Mouse (Mus musculus): Measurements from ENCODE around the gene Gm20388. TPM values are rescaled to one million over a fixed set of nuclear protein-coding genes. Genes with fewer than 3 reads are reported as not detected.

The Gm20388 gene
- polyA plus RNA-seq, 1 experiment: 28.1 TPM

DNA sequence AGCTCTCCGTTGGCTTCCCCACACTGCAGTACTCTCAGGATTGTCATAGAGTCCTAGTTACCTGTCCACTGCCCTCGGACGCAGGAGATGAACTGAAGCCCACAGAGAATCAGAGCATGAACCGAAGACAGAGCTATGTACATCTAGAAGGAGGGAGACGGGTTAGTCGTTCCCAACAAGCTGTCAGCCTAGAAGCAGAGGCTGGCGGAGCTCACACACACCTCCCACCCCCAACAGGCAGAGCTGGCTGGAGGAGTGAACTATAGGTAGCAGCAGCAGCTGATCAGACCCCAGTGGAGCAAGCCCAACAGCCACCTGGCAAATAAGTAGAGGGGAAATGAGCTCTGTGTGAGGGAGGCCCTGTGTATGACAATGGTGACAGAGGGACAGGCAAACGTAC lies 174.1 kb downstream of the Gm20388 start:
- Histone ChIP-seq H3K4me3 (ENCODE audit: low read depth, low read length) (no peak overlapping the region), H3K27ac (ENCODE audit: insufficient read depth, low read length) (no peak overlapping the region), H3K36me3 (ENCODE audit: control insufficient read depth, insufficient read depth, low read length, poor library complexity, severe bottlenecking) (no peaks in the 10 kb centered on the region), H3K27me3 (ENCODE audit: control insufficient read depth, insufficient read depth, low read length, poor library complexity, severe bottlenecking) (no peaks in the 10 kb centered on the region), H3K9ac (ENCODE audit: low read depth, poor library complexity, severe bottlenecking) (no peak overlapping the region), H3K4me1 (ENCODE audit: control insufficient read depth, insufficient read depth, low read length) (no peaks in the 10 kb centered on the region), H3K9me3 (replicated peaks; ENCODE audit: control insufficient read depth, insufficient read depth, low read length, poor library complexity, severe bottlenecking) (no peaks in the 10 kb centered on the region)
- TF ChIP-seq EP300 (IDR thresholded peaks at IDR 0.05; ENCODE audit: insufficient read depth, low read depth, low read length) (no peak), CTCF (IDR thresholded peaks at IDR 0.05; ENCODE audit: low read depth, low read length) (no peak), POLR2A (IDR thresholded peaks at IDR 0.05; ENCODE audit: insufficient read depth, low read length) (no peak)

DNA sequence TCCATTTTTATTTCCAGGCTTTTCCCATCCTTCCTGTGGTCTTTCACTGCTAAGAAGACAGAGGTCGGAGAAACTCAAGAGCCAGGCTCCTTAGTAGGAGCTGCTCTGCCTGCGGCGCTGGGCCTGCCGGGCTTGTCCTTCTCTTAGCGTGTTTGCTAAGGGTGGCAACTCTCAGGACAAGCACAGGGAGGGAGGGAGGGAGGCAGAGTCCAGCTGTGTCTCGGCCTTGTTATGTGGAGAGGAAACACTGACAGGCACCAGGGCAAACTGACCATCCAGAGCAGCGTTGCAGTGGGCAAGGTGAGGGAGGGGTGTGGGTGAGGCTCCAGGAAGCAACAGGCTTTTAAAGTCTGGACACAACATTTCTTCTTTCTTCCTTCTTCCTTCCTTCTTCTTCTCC lies 178.9 kb downstream of the Gm20388 start:
- Histone ChIP-seq H3K27me3 (ENCODE audit: control insufficient read depth, insufficient read depth, low read length, poor library complexity, severe bottlenecking) (no peaks in the 10 kb centered on the region), H3K9ac (ENCODE audit: low read depth, poor library complexity, severe bottlenecking) (no peak overlapping the region), H3K9me3 (replicated peaks; ENCODE audit: control insufficient read depth, insufficient read depth, low read length, poor library complexity, severe bottlenecking) (no peaks in the 10 kb centered on the region), H3K4me1 (ENCODE audit: control insufficient read depth, insufficient read depth, low read length) (no peaks in the 10 kb centered on the region), H3K36me3 (ENCODE audit: control insufficient read depth, insufficient read depth, low read length, poor library complexity, severe bottlenecking) (no peaks in the 10 kb centered on the region), H3K4me3 (ENCODE audit: low read depth, low read length) (no peak overlapping the region), H3K27ac (ENCODE audit: insufficient read depth, low read length) (no peak overlapping the region)
- TF ChIP-seq EP300 (IDR thresholded peaks at IDR 0.05; ENCODE audit: insufficient read depth, low read depth, low read length) (no peak), CTCF (IDR thresholded peaks at IDR 0.05; ENCODE audit: low read depth, low read length) (no peak), POLR2A (IDR thresholded peaks at IDR 0.05; ENCODE audit: insufficient read depth, low read length) (no peak)

DNA sequence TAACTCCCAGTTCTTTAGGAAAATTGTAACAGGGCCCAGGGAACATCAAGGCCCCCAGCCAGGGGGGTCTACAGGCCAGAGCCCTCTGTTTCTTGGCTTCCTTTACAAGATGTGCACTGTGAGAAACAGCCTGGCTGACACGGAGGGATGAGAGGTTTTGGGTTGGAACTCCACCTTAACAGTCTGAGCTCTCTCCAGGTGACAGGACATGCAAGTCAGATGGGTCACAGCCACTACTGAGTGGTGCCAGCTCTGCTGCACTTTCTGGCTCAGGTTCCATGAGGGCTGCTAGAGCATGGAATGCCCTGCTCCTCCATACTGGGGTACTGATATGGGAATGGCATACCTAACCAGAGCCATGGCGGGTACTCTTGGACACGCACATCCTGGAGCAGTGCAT lies 180.4 kb downstream of the Gm20388 start:
- H3K9ac ChIP-seq (ENCODE audit: low read depth, poor library complexity, severe bottlenecking): no peak overlapping the region
- H3K4me1 ChIP-seq (ENCODE audit: control insufficient read depth, insufficient read depth, low read length): no peaks in the 10 kb centered on the region
- no peaks in the 10 kb centered on the region for H3K36me3 ChIP-seq (ENCODE audit: control insufficient read depth, insufficient read depth, low read length, poor library complexity, severe bottlenecking)
- no peak overlapping the region for H3K27ac ChIP-seq (ENCODE audit: insufficient read depth, low read length)
- H3K27me3 ChIP-seq (ENCODE audit: control insufficient read depth, insufficient read depth, low read length, poor library complexity, severe bottlenecking): no peaks in the 10 kb centered on the region
- H3K9me3 ChIP-seq (replicated peaks; ENCODE audit: control insufficient read depth, insufficient read depth, low read length, poor library complexity, severe bottlenecking): no peaks in the 10 kb centered on the region
- H3K4me3 ChIP-seq (ENCODE audit: low read depth, low read length): no peak overlapping the region
- TF ChIP-seq POLR2A (IDR thresholded peaks at IDR 0.05; ENCODE audit: insufficient read depth, low read length): no peak

DNA sequence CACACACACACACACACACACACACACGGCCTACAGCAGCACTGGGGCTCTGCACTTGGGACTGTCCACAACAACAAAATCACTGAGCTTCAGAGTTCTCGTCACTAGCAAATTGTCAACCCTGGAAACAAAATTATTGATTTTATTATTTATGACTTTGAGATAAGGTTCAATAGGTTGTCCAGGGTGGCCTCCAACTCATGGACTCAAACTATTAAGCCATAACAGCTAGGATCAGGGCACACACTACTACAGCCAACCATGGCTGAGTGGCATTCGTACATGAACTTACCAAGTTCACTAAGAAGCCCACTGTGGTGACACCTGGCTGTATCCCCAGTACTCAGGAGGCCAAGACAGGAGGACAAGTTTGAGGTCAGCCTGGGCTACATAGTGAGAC lies 182.5 kb downstream of the Gm20388 start:
- TF ChIP-seq POLR2A (IDR thresholded peaks at IDR 0.05; ENCODE audit: insufficient read depth, low read length) (no peak), EP300 (IDR thresholded peaks at IDR 0.05; ENCODE audit: insufficient read depth, low read depth, low read length) (no peak), CTCF (IDR thresholded peaks at IDR 0.05; ENCODE audit: low read depth, low read length) (no peak)
- Histone ChIP-seq H3K27me3 (ENCODE audit: control insufficient read depth, insufficient read depth, low read length, poor library complexity, severe bottlenecking) (no peaks in the 10 kb centered on the region), H3K9me3 (replicated peaks; ENCODE audit: control insufficient read depth, insufficient read depth, low read length, poor library complexity, severe bottlenecking) (no peaks in the 10 kb centered on the region), H3K9ac (ENCODE audit: low read depth, poor library complexity, severe bottlenecking) (no peak overlapping the region), H3K27ac (ENCODE audit: insufficient read depth, low read length) (no peak overlapping the region), H3K4me1 (ENCODE audit: control insufficient read depth, insufficient read depth, low read length) (no peaks in the 10 kb centered on the region), H3K4me3 (ENCODE audit: low read depth, low read length) (no peak overlapping the region), H3K36me3 (ENCODE audit: control insufficient read depth, insufficient read depth, low read length, poor library complexity, severe bottlenecking) (no peaks in the 10 kb centered on the region)

DNA sequence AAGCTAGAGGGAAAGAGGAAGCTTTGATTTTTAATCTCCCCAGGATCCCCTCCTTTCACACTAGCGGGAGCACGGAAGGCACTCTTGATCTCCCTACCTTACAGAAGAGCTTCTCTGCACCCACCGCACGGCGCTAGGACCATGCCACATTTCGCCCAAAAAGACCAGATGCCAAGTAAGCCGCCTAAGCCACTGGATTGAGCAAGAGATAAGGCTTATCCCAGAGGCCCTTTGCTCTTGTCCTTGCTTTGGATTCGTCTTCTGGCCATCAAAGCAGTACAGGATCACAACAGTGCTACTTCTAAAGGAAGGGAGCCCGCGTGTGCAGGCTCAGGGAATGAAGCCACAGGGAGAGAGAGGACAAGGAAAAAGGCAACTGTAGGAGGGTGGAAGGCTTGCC lies 184.2 kb downstream of the Gm20388 start:
- Histone ChIP-seq H3K9ac (ENCODE audit: low read depth, poor library complexity, severe bottlenecking) (no peak overlapping the region), H3K36me3 (ENCODE audit: control insufficient read depth, insufficient read depth, low read length, poor library complexity, severe bottlenecking) (no peaks in the 10 kb centered on the region)

DNA sequence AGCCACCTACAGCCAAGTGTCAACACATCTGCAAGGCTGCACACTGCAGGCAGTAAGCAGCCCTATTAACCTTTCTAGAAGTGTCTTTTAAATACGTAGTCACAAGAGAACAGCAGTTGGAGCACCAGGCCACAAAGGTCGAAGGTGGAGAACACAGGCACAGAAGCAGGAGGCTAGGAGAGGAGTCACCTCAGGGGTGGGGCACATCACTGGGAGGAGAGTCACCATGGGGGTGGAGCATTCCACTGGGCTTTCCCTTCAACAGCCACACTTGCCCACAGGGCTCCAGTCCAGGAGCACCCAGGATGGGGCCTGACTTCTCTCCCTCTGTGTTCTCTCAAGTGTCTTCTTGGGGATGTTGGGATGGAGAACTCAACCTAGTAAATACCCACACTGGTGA lies 185.8 kb downstream of the Gm20388 start:
- no peak for TF ChIP-seq EP300 (IDR thresholded peaks at IDR 0.05; ENCODE audit: insufficient read depth, low read depth, low read length)
- no peak for TF ChIP-seq CTCF (IDR thresholded peaks at IDR 0.05; ENCODE audit: low read depth, low read length)
- no peak for TF ChIP-seq POLR2A (IDR thresholded peaks at IDR 0.05; ENCODE audit: insufficient read depth, low read length)
- Histone ChIP-seq H3K27ac (ENCODE audit: insufficient read depth, low read length) (no peak overlapping the region), H3K9ac (ENCODE audit: low read depth, poor library complexity, severe bottlenecking) (no peak overlapping the region)

More for the DNA sequence above, 184.2 kb downstream of the Gm20388 start:
- Histone ChIP-seq H3K4me3 (ENCODE audit: low read depth, low read length) (no peak overlapping the region), H3K27me3 (ENCODE audit: control insufficient read depth, insufficient read depth, low read length, poor library complexity, severe bottlenecking) (no peaks in the 10 kb centered on the region), H3K4me1 (ENCODE audit: control insufficient read depth, insufficient read depth, low read length) (no peaks in the 10 kb centered on the region), H3K9me3 (replicated peaks; ENCODE audit: control insufficient read depth, insufficient read depth, low read length, poor library complexity, severe bottlenecking) (no peaks in the 10 kb centered on the region), H3K27ac (ENCODE audit: insufficient read depth, low read length) (no peak overlapping the region)
- TF ChIP-seq CTCF (IDR thresholded peaks at IDR 0.05; ENCODE audit: low read depth, low read length) (no peak), POLR2A (IDR thresholded peaks at IDR 0.05; ENCODE audit: insufficient read depth, low read length) (no peak), EP300 (IDR thresholded peaks at IDR 0.05; ENCODE audit: insufficient read depth, low read depth, low read length) (no peak)

More for the DNA sequence above, 185.8 kb downstream of the Gm20388 start:
- Histone ChIP-seq H3K9me3 (replicated peaks; ENCODE audit: control insufficient read depth, insufficient read depth, low read length, poor library complexity, severe bottlenecking) (no peaks in the 10 kb centered on the region), H3K4me3 (ENCODE audit: low read depth, low read length) (no peak overlapping the region), H3K4me1 (ENCODE audit: control insufficient read depth, insufficient read depth, low read length) (no peaks in the 10 kb centered on the region), H3K36me3 (ENCODE audit: control insufficient read depth, insufficient read depth, low read length, poor library complexity, severe bottlenecking) (no peaks in the 10 kb centered on the region), H3K27me3 (ENCODE audit: control insufficient read depth, insufficient read depth, low read length, poor library complexity, severe bottlenecking) (no peaks in the 10 kb centered on the region)

Measured in ES-Bruce4 (cell line).